Mouse (Mus musculus) kidney, postnatal 4 days (tissue): ENCODE data around the gene Zfp768.

Experiments used
- DNase-seq, 2 experiments: peaks; one replicate each; pipeline ENCODE4 v3.0.0; 2021; ENCODE audit warnings: mixed read lengths in 2 of 2

Zfp768 gene

DNA sequence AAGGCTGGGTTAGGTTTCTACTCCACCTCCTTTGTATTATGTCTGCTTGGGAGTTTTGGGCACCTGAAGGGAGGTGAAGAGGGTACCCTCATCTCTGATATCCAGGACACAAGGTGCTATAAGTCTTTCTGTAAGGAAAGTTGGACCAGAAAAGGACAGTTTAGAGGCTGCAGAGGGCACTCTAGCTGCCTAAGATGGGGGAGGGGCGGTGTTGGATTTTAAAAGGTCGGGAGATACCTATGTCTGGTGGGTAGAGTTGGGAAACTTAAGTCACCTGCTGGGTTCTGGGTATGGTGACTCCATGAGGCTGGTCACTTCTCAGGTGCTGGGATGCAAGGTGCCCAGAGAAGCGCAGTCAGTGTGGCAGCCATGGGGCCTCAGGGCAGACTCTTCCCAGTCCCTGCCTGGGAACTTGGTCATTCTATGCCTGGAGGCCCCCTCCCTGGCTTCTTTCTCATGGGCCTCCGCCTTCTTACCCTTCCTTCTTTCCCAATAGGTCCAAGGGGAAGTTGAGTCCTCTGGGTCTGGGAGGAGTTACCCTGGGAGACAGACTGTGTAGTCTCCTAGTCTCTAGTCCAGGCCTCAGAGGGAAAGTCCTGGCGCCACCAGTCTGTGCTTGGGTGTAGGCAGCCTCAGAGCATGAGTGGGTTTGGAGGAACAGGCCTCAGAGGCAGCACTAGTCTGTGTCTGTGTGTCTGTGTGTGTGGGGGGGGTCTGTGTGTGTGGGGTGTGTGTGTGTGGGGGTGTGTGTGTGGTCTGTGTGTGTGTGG, 48.4 kb downstream of the Zfp768 start:
- DNase-seq: no peak

DNA sequence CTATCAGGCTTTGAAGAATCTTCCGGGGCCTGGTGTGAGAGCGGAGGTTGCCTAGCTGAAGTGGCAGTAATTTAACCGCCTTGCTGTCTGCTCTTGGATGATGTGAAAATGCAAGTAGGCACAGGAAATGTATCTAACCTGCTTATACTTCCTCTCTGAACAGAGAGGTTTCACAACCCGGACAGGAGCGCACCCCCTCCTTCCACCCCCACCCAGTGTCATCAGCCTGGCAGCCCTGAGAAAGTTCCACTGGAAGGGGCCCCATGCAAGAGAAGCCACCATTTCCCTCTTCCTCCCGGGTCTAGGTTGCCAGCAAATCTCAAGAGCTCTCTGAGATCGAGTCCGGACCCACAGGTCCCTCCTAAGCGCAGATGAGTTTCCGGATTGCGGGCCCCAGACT, 49.3 kb downstream of the Zfp768 start, which contains the start of gene Itgal:
Gene Itgal, plus strand, starts transcription at position 163 of the 400 bp plus-strand sequence.
- DNase-seq: no peak
